Mouse (Mus musculus): Measurements from ENCODE around the gene Cep112. TPM values are rescaled to one million over a fixed set of nuclear protein-coding genes. Genes with fewer than 3 reads are reported as not detected.

The Cep112 gene
- polyA plus RNA-seq, 1 experiment from 2014 or later, result 9.7 TPM

GRCm38 (mm10) chr11:108828374-108829025, 403.5 kb downstream of the Cep112 start:
- H3K9ac ChIP-seq (replicated peaks; ENCODE audit: low read depth, low read length), result no peak overlapping the region
- no peak overlapping the region for H3K4me3 ChIP-seq (ENCODE audit: low read depth, low read length)
- no peaks in the 10 kb centered on the region for H3K36me3 ChIP-seq (ENCODE audit: control insufficient read depth, insufficient read depth, low read length)
- H3K27ac ChIP-seq (ENCODE audit: low read depth, low read length), result no peak overlapping the region
- H3K4me2 ChIP-seq (ENCODE audit: low read depth, low read length), result no peak overlapping the region
- no peaks in the 10 kb centered on the region for H3K27me3 ChIP-seq (ENCODE audit: control insufficient read depth, insufficient read depth, low read length)
- 88% methylated on average over 4 of the region's 4 CpGs for WGBS
- no peak for ATAC-seq (ENCODE audit: low read depth)
- no peaks in the 10 kb centered on the region for H3K4me1 ChIP-seq (ENCODE audit: control insufficient read depth, insufficient read depth, low read length)
- H3K9me3 ChIP-seq (ENCODE audit: control insufficient read depth, low read length), result no peaks in the 10 kb centered on the region

GRCm38 (mm10) chr11:108836706-108837105, 411.7 kb downstream of the Cep112 start:
- no peak overlapping the region for H3K27ac ChIP-seq (ENCODE audit: low read depth, low read length)
- H3K4me1 ChIP-seq (ENCODE audit: control insufficient read depth, insufficient read depth, low read length), result no peaks in the 10 kb centered on the region
- H3K9ac ChIP-seq (replicated peaks; ENCODE audit: low read depth, low read length), result no peak overlapping the region
- H3K36me3 ChIP-seq (ENCODE audit: control insufficient read depth, insufficient read depth, low read length), result no peaks in the 10 kb centered on the region
- no peak overlapping the region for H3K4me3 ChIP-seq (ENCODE audit: low read depth, low read length)
- no peaks in the 10 kb centered on the region for H3K9me3 ChIP-seq (ENCODE audit: control insufficient read depth, low read length)
- ATAC-seq (ENCODE audit: low read depth), result no peak
- WGBS, result 36% methylated on average over 4 of the region's 4 CpGs
- no peak overlapping the region for H3K4me2 ChIP-seq (ENCODE audit: low read depth, low read length)
- H3K27me3 ChIP-seq (ENCODE audit: control insufficient read depth, insufficient read depth, low read length), result no peaks in the 10 kb centered on the region

GRCm38 (mm10) chr11:108840195-108840594, 415.2 kb downstream of the Cep112 start:
- H3K4me1 ChIP-seq (ENCODE audit: control insufficient read depth, insufficient read depth, low read length), result no peaks in the 10 kb centered on the region
- no peak overlapping the region for H3K4me3 ChIP-seq (ENCODE audit: low read depth, low read length)
- H3K9me3 ChIP-seq (ENCODE audit: control insufficient read depth, low read length), result no peaks in the 10 kb centered on the region
- no peak for ATAC-seq (ENCODE audit: low read depth)
- H3K36me3 ChIP-seq (ENCODE audit: control insufficient read depth, insufficient read depth, low read length), result no peaks in the 10 kb centered on the region
- H3K4me2 ChIP-seq (ENCODE audit: low read depth, low read length), result no peak overlapping the region
- no peaks in the 10 kb centered on the region for H3K27me3 ChIP-seq (ENCODE audit: control insufficient read depth, insufficient read depth, low read length)
- WGBS, result 91% methylated on average over 3 of the region's 3 CpGs
- no peak overlapping the region for H3K9ac ChIP-seq (replicated peaks; ENCODE audit: low read depth, low read length)
- H3K27ac ChIP-seq (ENCODE audit: low read depth, low read length), result no peak overlapping the region

GRCm38 (mm10) chr11:108842765-108843164, 417.8 kb downstream of the Cep112 start:
- Histone ChIP-seq H3K4me1 (ENCODE audit: control insufficient read depth, insufficient read depth, low read length) (no peaks in the 10 kb centered on the region), H3K4me2 (ENCODE audit: low read depth, low read length) (no peak overlapping the region), H3K27ac (ENCODE audit: low read depth, low read length) (no peak overlapping the region), H3K36me3 (ENCODE audit: control insufficient read depth, insufficient read depth, low read length) (no peaks in the 10 kb centered on the region), H3K27me3 (ENCODE audit: control insufficient read depth, insufficient read depth, low read length) (no peaks in the 10 kb centered on the region), H3K4me3 (ENCODE audit: low read depth, low read length) (no peak overlapping the region), H3K9ac (replicated peaks; ENCODE audit: low read depth, low read length) (no peak overlapping the region), H3K9me3 (ENCODE audit: control insufficient read depth, low read length) (no peaks in the 10 kb centered on the region)
- WGBS, result 64% methylated on average over 2 of the region's 2 CpGs
- no peak for ATAC-seq (ENCODE audit: low read depth)

- no peak overlapping the region for H3K4me2 ChIP-seq (ENCODE audit: low read depth, low read length)
- H3K4me1 ChIP-seq (ENCODE audit: control insufficient read depth, insufficient read depth, low read length), result no peaks in the 10 kb centered on the region
- H3K9ac ChIP-seq (replicated peaks; ENCODE audit: low read depth, low read length), result no peak overlapping the region
- H3K27ac ChIP-seq (ENCODE audit: low read depth, low read length), result no peak overlapping the region
- WGBS, result 73% methylated on average over 2 of the region's 2 CpGs
- no peaks in the 10 kb centered on the region for H3K36me3 ChIP-seq (ENCODE audit: control insufficient read depth, insufficient read depth, low read length)
- no peak overlapping the region for H3K4me3 ChIP-seq (ENCODE audit: low read depth, low read length)
- no peaks in the 10 kb centered on the region for H3K9me3 ChIP-seq (ENCODE audit: control insufficient read depth, low read length)
- no peak for ATAC-seq (ENCODE audit: low read depth)
- no peaks in the 10 kb centered on the region for H3K27me3 ChIP-seq (ENCODE audit: control insufficient read depth, insufficient read depth, low read length)
Measured at GRCm38 (mm10) chr11:108845971-108846370, 421.0 kb downstream of the Cep112 start.

- Histone ChIP-seq H3K4me2 (ENCODE audit: low read depth, low read length) (no peak overlapping the region), H3K36me3 (ENCODE audit: control insufficient read depth, insufficient read depth, low read length) (no peaks in the 10 kb centered on the region), H3K27me3 (ENCODE audit: control insufficient read depth, insufficient read depth, low read length) (no peaks in the 10 kb centered on the region), H3K9me3 (ENCODE audit: control insufficient read depth, low read length) (no peaks in the 10 kb centered on the region), H3K9ac (replicated peaks; ENCODE audit: low read depth, low read length) (no peak overlapping the region), H3K4me1 (ENCODE audit: control insufficient read depth, insufficient read depth, low read length) (no peaks in the 10 kb centered on the region), H3K4me3 (ENCODE audit: low read depth, low read length) (no peak overlapping the region), H3K27ac (ENCODE audit: low read depth, low read length) (no peak overlapping the region)
- ATAC-seq (ENCODE audit: low read depth), result no peak
- 87% methylated on average over 3 of the region's 3 CpGs for WGBS
Measured at GRCm38 (mm10) chr11:108846479-108846878, 421.5 kb downstream of the Cep112 start.

- Histone ChIP-seq H3K27ac (ENCODE audit: low read depth, low read length) (no peak overlapping the region), H3K4me2 (ENCODE audit: low read depth, low read length) (no peak overlapping the region), H3K4me1 (ENCODE audit: control insufficient read depth, insufficient read depth, low read length) (no peaks in the 10 kb centered on the region), H3K9ac (replicated peaks; ENCODE audit: low read depth, low read length) (no peak overlapping the region), H3K4me3 (ENCODE audit: low read depth, low read length) (no peak overlapping the region), H3K27me3 (ENCODE audit: control insufficient read depth, insufficient read depth, low read length) (no peaks in the 10 kb centered on the region), H3K9me3 (ENCODE audit: control insufficient read depth, low read length) (no peaks in the 10 kb centered on the region), H3K36me3 (ENCODE audit: control insufficient read depth, insufficient read depth, low read length) (no peaks in the 10 kb centered on the region)
- WGBS, result 94% methylated on average over 1 of the region's 1 CpGs
- ATAC-seq (ENCODE audit: low read depth), result no peak
Measured at GRCm38 (mm10) chr11:108851771-108852170, 426.8 kb downstream of the Cep112 start.

- Histone ChIP-seq H3K27me3 (ENCODE audit: control insufficient read depth, insufficient read depth, low read length) (no peaks in the 10 kb centered on the region), H3K9ac (replicated peaks; ENCODE audit: low read depth, low read length) (no peak overlapping the region), H3K4me2 (ENCODE audit: low read depth, low read length) (no peak overlapping the region), H3K27ac (ENCODE audit: low read depth, low read length) (no peak overlapping the region), H3K9me3 (ENCODE audit: control insufficient read depth, low read length) (no peaks in the 10 kb centered on the region), H3K4me3 (ENCODE audit: low read depth, low read length) (no peak overlapping the region), H3K4me1 (ENCODE audit: control insufficient read depth, insufficient read depth, low read length) (0 out of 2 replicates have a peak, but pooled peaks cover 4% of the 10 kb centered on the region), H3K36me3 (ENCODE audit: control insufficient read depth, insufficient read depth, low read length) (no peaks in the 10 kb centered on the region)
- WGBS, result 52% methylated on average over 6 of the region's 6 CpGs
- ATAC-seq (ENCODE audit: low read depth), result no peak
Measured at GRCm38 (mm10) chr11:108857254-108857653, 432.3 kb downstream of the Cep112 start.

- ATAC-seq (ENCODE audit: low read depth), result no peak
- Histone ChIP-seq H3K4me2 (ENCODE audit: low read depth, low read length) (no peak overlapping the region), H3K4me3 (ENCODE audit: low read depth, low read length) (no peak overlapping the region), H3K36me3 (ENCODE audit: control insufficient read depth, insufficient read depth, low read length) (no peaks in the 10 kb centered on the region), H3K9me3 (ENCODE audit: control insufficient read depth, low read length) (no peaks in the 10 kb centered on the region), H3K4me1 (ENCODE audit: control insufficient read depth, insufficient read depth, low read length) (0 out of 2 replicates have a peak, but pooled peaks cover 4% of the 10 kb centered on the region), H3K27ac (ENCODE audit: low read depth, low read length) (no peak overlapping the region), H3K27me3 (ENCODE audit: control insufficient read depth, insufficient read depth, low read length) (no peaks in the 10 kb centered on the region), H3K9ac (replicated peaks; ENCODE audit: low read depth, low read length) (no peak overlapping the region)
- WGBS, result 45% methylated on average over 7 of the region's 7 CpGs
Measured at GRCm38 (mm10) chr11:108857678-108858338, 432.8 kb downstream of the Cep112 start.
